Mouse (Mus musculus) hindbrain, embryonic 13.5 days (tissue): ENCODE data around the gene E430018J23Rik. TPM values are rescaled to one million over a fixed set of nuclear protein-coding genes. Genes with fewer than 3 reads are reported as not detected.
A peak's percentile ranks its signal among the peaks of the same experiment; 100 is the strongest.
"Not testable (repeated sequence)": the region's sequence is repeated elsewhere in the genome, so short reads cannot be mapped to it uniquely, and the experiment has no call there.

ENCODE experiments used
- ATAC-seq: fragments of 200-750 bp; cut with Nextera tagmentation; 2 replicates; pipeline ENCODE4 v1.8.0; 2017; ENCODE audit warnings: moderate TSS enrichment; ENCODE audit not compliant: low FRiP score
- H3K27ac ChIP-seq: fragments of 300-500 bp; sonication (generic); 2 replicates; pipeline ENCODE4 v1.5.1; 2015; ENCODE audit warnings: inconsistent platforms, mild to moderate bottlenecking, moderate library complexity
- H3K27me3 ChIP-seq: fragments of 300-500 bp; sonication (generic); 2 replicates; pipeline ENCODE4 v1.6.1; 2015; ENCODE audit warnings: mild to moderate bottlenecking, inconsistent platforms
- H3K36me3 ChIP-seq: fragments of 300-500 bp; sonication (generic); 2 replicates; pipeline ENCODE4 v1.6.1; 2015; ENCODE audit warnings: mild to moderate bottlenecking, inconsistent platforms
- H3K4me1 ChIP-seq: fragments of 300-500 bp; sonication (generic); replicated peaks from 2 replicates; pipeline ENCODE4 v1.6.1; 2015; ENCODE audit warnings: inconsistent platforms
- H3K4me2 ChIP-seq: fragments of 300-500 bp; sonication (generic); 2 replicates; pipeline ENCODE4 v1.6.1; 2015; ENCODE audit warnings: inconsistent platforms, mild to moderate bottlenecking, moderate library complexity
- H3K4me3 ChIP-seq: fragments of 300-500 bp; sonication (generic); 2 replicates; pipeline ENCODE4 v1.5.1; 2015; ENCODE audit warnings: mild to moderate bottlenecking, inconsistent platforms
- H3K9ac ChIP-seq: fragments of 300-500 bp; sonication (generic); 2 replicates; pipeline ENCODE4 v1.6.1; 2015; ENCODE audit warnings: mild to moderate bottlenecking, inconsistent platforms
- H3K9me3 ChIP-seq: fragments of 300-500 bp; sonication (generic); 2 replicates; pipeline ENCODE4 v1.6.1; 2016; ENCODE audit warnings: inconsistent platforms
- WGBS: fragments of 180-500 bp; shearing (Covaris S2); methylation state at CpG from one replicate; pipeline ENCODE4 v1.1.7; 2015; 5-methylcytosine and 5-hydroxymethylcytosine counted together
- polyA plus RNA-seq: library from polyadenylated mRNA; unstranded; fragments of >200 nt; fragmentation: Nextera tagmentation; extraction: Ambion mirVana; gene quantifications from 2 replicates; pipeline ENCODE4 v1.2.1, GENCODE M21; 2015

E430018J23Rik gene
- polyA plus RNA-seq, 1 experiment from 2014 or later, result 7.7 TPM

- peaks cover 11% of the 10 kb centered on the region for H3K4me1 ChIP-seq
- no peak overlapping the region for H3K27ac ChIP-seq
- H3K9me3 ChIP-seq, result no peaks in the 10 kb centered on the region
- WGBS, result 52% methylated on average over 2 of the region's 2 CpGs
- ATAC-seq, result no peak
- no peak overlapping the region for H3K9ac ChIP-seq
- H3K4me2 ChIP-seq, result no peak overlapping the region
- no peak overlapping the region for H3K4me3 ChIP-seq
- H3K36me3 ChIP-seq, result peaks cover 4% of the 10 kb centered on the region; the same call in 1 of the 2 replicates
- H3K27me3 ChIP-seq, result 0 out of 2 replicates have a peak, but pooled peaks cover 4% of the 10 kb centered on the region
These were observed 9.6 kb upstream of the E430018J23Rik start for GRCm38 (mm10) chr7:127402980-127403379.

- WGBS, result 65% methylated on average over 3 of the region's 3 CpGs
- ATAC-seq, result no peak
- H3K27me3 ChIP-seq, result peaks cover 17% of the 10 kb centered on the region
These were observed 6.9 kb upstream of the E430018J23Rik start for GRCm38 (mm10) chr7:127400355-127400754.

GRCm38 (mm10) chr7:127393944-127394333 lies 510 bp upstream of the E430018J23Rik start:
- 27% methylated on average over 7 of the region's 7 CpGs for WGBS
- peak; percentile 37; the same call in 1 of the 2 replicates for ATAC-seq

More at GRCm38 (mm10) chr7:127400355-127400754, 6.9 kb upstream of the E430018J23Rik start:
- Histone ChIP-seq H3K36me3 (peaks cover 4% of the 10 kb centered on the region; the same call in 1 of the 2 replicates), H3K9me3 (no peaks in the 10 kb centered on the region), H3K4me2 (no peak overlapping the region), H3K4me1 (no peaks in the 10 kb centered on the region), H3K9ac (no peak overlapping the region), H3K4me3 (no peak overlapping the region), H3K27ac (no peak overlapping the region)

GRCm38 (mm10) chr7:127392251-127392824 lies 1.1 kb downstream of the E430018J23Rik start:
- Histone ChIP-seq H3K4me1 (peaks cover 16% of the 10 kb centered on the region), H3K4me3 (peak overlapping the region; percentile 65), H3K27ac (0 out of 2 replicates have a peak overlapping the region, but pooled peaks have one; percentile 89), H3K9ac (peak overlapping the region; percentile 84), H3K4me2 (peak overlapping the region; percentile 85), H3K36me3 (peaks cover 15% of the 10 kb centered on the region), H3K27me3 (peaks cover 8% of the 10 kb centered on the region), H3K9me3 (no peaks in the 10 kb centered on the region)
- no peak for ATAC-seq
- 87% methylated on average over 8 of the region's 8 CpGs for WGBS

More at GRCm38 (mm10) chr7:127393944-127394333, 510 bp upstream of the E430018J23Rik start:
- Histone ChIP-seq H3K9me3 (no peaks in the 10 kb centered on the region), H3K9ac (peak overlapping the region; percentile 67), H3K27ac (peak overlapping the region; percentile 89), H3K4me1 (peaks cover 16% of the 10 kb centered on the region), H3K4me3 (peak overlapping the region; percentile 65), H3K36me3 (peaks cover 15% of the 10 kb centered on the region), H3K27me3 (peaks cover 13% of the 10 kb centered on the region), H3K4me2 (peak overlapping the region; percentile 85)

GRCm38 (mm10) chr7:127391538-127391937 lies 1.9 kb downstream of the E430018J23Rik start:
- H3K4me3 ChIP-seq, result no peak overlapping the region
- 94% methylated on average over 16 of the region's 16 CpGs for WGBS
- H3K4me1 ChIP-seq, result peaks cover 16% of the 10 kb centered on the region
- 0 out of 2 replicates have a peak, but pooled peaks cover 4% of the 10 kb centered on the region for H3K27me3 ChIP-seq
- H3K9ac ChIP-seq, result no peak overlapping the region
- no peak overlapping the region for H3K4me2 ChIP-seq
- no peaks in the 10 kb centered on the region for H3K9me3 ChIP-seq
- no peak overlapping the region for H3K27ac ChIP-seq
- no peak for ATAC-seq
- peaks cover 15% of the 10 kb centered on the region for H3K36me3 ChIP-seq

- no peaks in the 10 kb centered on the region for H3K9me3 ChIP-seq
- H3K27me3 ChIP-seq, result no peaks in the 10 kb centered on the region
- no peak overlapping the region for H3K27ac ChIP-seq
- H3K4me2 ChIP-seq, result no peak overlapping the region
- WGBS, result 77% methylated on average over 7 of the region's 7 CpGs
- peaks cover 18% of the 10 kb centered on the region for H3K36me3 ChIP-seq
- H3K4me3 ChIP-seq, result no peak overlapping the region
- no peak overlapping the region for H3K9ac ChIP-seq
- H3K4me1 ChIP-seq, result peaks cover 27% of the 10 kb centered on the region
- no peak for ATAC-seq
These were observed 3.1 kb downstream of the E430018J23Rik start for GRCm38 (mm10) chr7:127390306-127390705.

- ATAC-seq, H3K4me3 ChIP-seq, H3K27me3 ChIP-seq, H3K9ac ChIP-seq, H3K9me3 ChIP-seq, H3K4me2 ChIP-seq, H3K27ac ChIP-seq: not testable (repeated sequence)
- peaks cover 20% of the 10 kb centered on the region for H3K4me1 ChIP-seq
- peaks cover 28% of the 10 kb centered on the region for H3K36me3 ChIP-seq
These were observed 5.2 kb downstream of the E430018J23Rik start for GRCm38 (mm10) chr7:127388201-127388600.

GRCm38 (mm10) chr7:127386641-127387392 lies 6.6 kb downstream of the E430018J23Rik start, which contains the start of gene 9130019O22Rik:
Gene 9130019O22Rik, minus strand, starts transcription at chr7:127387166.
- WGBS, result 15% methylated on average over 38 of the region's 38 CpGs
- Histone ChIP-seq H3K9me3 (no peaks in the 10 kb centered on the region), H3K4me3 (peak within 1 kb of the TSS; percentile 58), H3K27me3 (no peaks in the 10 kb centered on the region), H3K36me3 (peaks cover 37% of the 10 kb centered on the region), H3K27ac (peak within 1 kb of the TSS; percentile 52; the same call in 1 of the 2 replicates), H3K4me1 (peaks cover 11% of the 10 kb centered on the region), H3K4me2 (peak within 1 kb of the TSS; percentile 72), H3K9ac (peak within 1 kb of the TSS; percentile 82)
- peak; percentile 82 for ATAC-seq

GRCm38 (mm10) chr7:127385560-127385959 lies 7.9 kb downstream of the E430018J23Rik start:
- Histone ChIP-seq H3K36me3 (peaks cover 26% of the 10 kb centered on the region), H3K4me1 (peaks cover 11% of the 10 kb centered on the region)
- H3K9me3 ChIP-seq, H3K27ac ChIP-seq, H3K27me3 ChIP-seq, H3K9ac ChIP-seq, H3K4me3 ChIP-seq, ATAC-seq, H3K4me2 ChIP-seq: not testable (repeated sequence)
- 94% methylated on average over 4 of the region's 4 CpGs for WGBS

- Histone ChIP-seq H3K4me3 (no peak overlapping the region), H3K36me3 (peaks cover 22% of the 10 kb centered on the region), H3K4me2 (no peak overlapping the region), H3K9me3 (no peaks in the 10 kb centered on the region), H3K9ac (no peak overlapping the region), H3K4me1 (peaks cover 6% of the 10 kb centered on the region), H3K27ac (no peak overlapping the region), H3K27me3 (no peaks in the 10 kb centered on the region)
- no peak for ATAC-seq
- 79% methylated on average over 6 of the region's 6 CpGs for WGBS
These were observed 15.0 kb downstream of the E430018J23Rik start for GRCm38 (mm10) chr7:127378310-127378921.

GRCm38 (mm10) chr7:127375271-127376245 lies 17.9 kb downstream of the E430018J23Rik start, which contains the start of gene Zfp747:
Gene Zfp747, minus strand, starts transcription at chr7:127376050.
- H3K9me3 ChIP-seq, H3K4me1 ChIP-seq, H3K27me3 ChIP-seq: not testable (repeated sequence)
- H3K9ac ChIP-seq, result peak within 1 kb of the TSS; percentile 80
- WGBS, result 2% methylated on average over 49 of the region's 49 CpGs
- peaks cover 18% of the 10 kb centered on the region for H3K36me3 ChIP-seq
- peak within 1 kb of the TSS; percentile 78 for H3K27ac ChIP-seq
- peak within 1 kb of the TSS; percentile 74 for H3K4me2 ChIP-seq
- peak within 1 kb of the TSS; percentile 70 for H3K4me3 ChIP-seq
- peak; percentile 91 for ATAC-seq
